Mouse (Mus musculus) gastrocnemius, postnatal 14 days (tissue): ENCODE results near the gene Tmem260. TPM values are rescaled to one million over a fixed set of nuclear protein-coding genes. Genes with fewer than 3 reads are reported as not detected.
"Not testable (repeated sequence)": the region's sequence is repeated elsewhere in the genome, so short reads cannot be mapped to it uniquely, and the experiment has no call there.

Experiments used
- DNase-seq: peaks from one replicate; pipeline ENCODE4 v3.0.0; 2021; ENCODE audit warnings: mixed read lengths
- intact Hi-C: fragments of 180-260 bp; cut with DNase I; formaldehyde crosslinking; loops from one replicate; pipeline ENCODE4 v1.15.1; 2025; ENCODE audit warnings: low total_unique reads
- total RNA-seq, 2 experiments: library from RNA; stranded (reverse); gene quantifications; 2 replicates each; pipeline ENCODE4 v1.2.3; 2021

Gene Tmem260
- total RNA-seq, 2 experiments from 2014 or later = 6.3 to 8.1 TPM

DNA sequence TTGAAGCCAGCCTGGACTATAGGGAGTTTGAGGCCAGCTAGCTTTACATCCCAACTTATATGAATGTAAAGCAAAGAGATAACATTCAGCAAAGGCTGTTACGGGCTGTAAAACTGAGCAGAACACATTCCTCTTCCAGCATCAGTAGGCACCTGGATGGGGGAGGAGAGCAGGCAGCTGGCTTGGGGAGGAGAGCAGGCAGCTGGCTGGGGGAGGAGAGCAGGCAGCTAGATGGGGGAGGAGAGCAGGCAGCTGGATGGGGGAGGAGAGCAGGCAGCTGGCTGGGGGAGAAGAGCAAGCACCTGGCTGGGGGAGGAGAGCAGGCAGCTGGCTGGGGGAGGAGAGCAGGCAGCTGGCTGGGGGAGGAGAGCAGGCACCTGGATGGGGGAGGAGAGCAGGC, 29.4 kb downstream of the Tmem260 start:
- intact Hi-C loops = no loop called here
- no peak for DNase-seq

DNA sequence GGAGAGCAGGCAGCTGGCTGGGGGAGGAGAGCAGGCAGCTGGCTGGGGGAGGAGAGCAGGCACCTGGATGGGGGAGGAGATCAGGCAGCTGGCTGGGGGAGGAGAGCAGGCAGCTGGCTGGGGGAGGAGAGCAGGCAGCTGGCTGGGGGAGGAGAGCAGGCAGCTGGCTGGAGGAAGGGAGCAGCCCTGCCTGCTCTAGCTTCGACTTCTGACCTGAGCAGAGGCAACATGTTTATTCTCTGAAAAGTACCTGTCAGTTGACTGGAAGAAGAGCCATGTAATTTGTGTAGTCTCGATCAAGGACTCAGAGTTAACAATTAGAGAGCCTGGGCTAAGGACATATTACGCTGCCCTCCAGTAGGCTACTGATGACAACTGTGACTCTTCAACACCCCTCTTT, 29.9 kb downstream of the Tmem260 start:
- DNase-seq = not testable (repeated sequence)

GRCm38 (mm10) chr14:48476278-48476677, 30.4 kb downstream of the Tmem260 start:
- intact Hi-C loops = no loop called here

More for the DNA sequence above, 29.9 kb downstream of the Tmem260 start:
- intact Hi-C loops = not testable (repeated sequence)

DNA sequence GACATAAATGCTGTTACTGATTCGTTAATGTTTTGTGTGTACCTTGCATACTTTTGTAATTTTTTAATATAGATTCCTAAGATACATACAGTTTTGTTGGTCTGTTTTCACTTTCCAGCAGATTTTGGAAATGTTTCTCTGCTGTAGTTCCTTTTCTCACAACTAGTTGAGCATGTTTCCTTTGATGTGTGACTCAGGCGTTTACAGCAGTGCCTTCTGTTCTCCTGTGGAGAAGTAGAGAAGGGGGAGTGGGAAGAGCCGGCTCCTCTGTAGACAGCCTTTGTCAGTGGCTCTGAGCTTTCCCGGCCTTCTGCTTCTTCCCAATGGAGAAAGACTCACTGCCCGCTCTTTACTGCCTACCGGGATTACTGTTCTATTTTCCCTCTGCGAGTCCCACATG, 35.7 kb downstream of the Tmem260 start:
- no peak for DNase-seq
- intact Hi-C loops = no loop called here

More at GRCm38 (mm10) chr14:48476278-48476677, 30.4 kb downstream of the Tmem260 start:
- no peak for DNase-seq

DNA sequence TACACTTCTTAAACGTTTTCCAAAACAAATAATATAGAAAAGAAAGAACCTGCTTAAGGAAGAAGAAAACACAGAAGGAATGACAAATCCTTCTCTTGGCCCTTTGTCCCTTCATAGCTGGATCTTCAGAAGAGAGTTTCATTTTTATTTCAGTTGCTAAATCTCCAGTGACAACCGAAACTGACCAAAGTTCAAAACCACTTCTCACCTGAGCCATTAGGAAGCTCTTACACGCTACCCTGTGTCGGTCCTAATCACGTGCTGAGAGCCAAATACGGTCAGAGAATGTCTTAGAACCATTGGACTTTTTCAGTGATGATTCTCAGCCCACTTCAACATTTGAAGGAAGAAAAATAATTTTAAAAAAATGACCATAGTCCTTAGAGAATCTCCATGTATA, 36.8 kb downstream of the Tmem260 start:
- intact Hi-C loops = no loop called here
- no peak for DNase-seq

GRCm38 (mm10) chr14:48493896-48494295, 48.0 kb downstream of the Tmem260 start:
- DNase-seq = peak; percentile 20
- intact Hi-C loops = loop anchor here (5.0 kb wide), 1 partner anchor 122 kb away; no protein-coding TSS in a partner anchor

GRCm38 (mm10) chr14:48502573-48502972, 56.6 kb downstream of the Tmem260 start:
- intact Hi-C loops = no loop called here
- no peak for DNase-seq

GRCm38 (mm10) chr14:48503691-48504565, 58.0 kb downstream of the Tmem260 start:
- intact Hi-C loops = no loop called here

GRCm38 (mm10) chr14:48504566-48504950, 58.6 kb downstream of the Tmem260 start:
- no peak for DNase-seq
- intact Hi-C loops = no loop called here

More at GRCm38 (mm10) chr14:48503691-48504565, 58.0 kb downstream of the Tmem260 start:
- DNase-seq = no peak

GRCm38 (mm10) chr14:48505606-48506005, 59.7 kb downstream of the Tmem260 start:
- intact Hi-C loops = no loop called here
- DNase-seq = no peak

GRCm38 (mm10) chr14:48507376-48507775, 61.5 kb downstream of the Tmem260 start:
- DNase-seq = no peak
- intact Hi-C loops = no loop called here

DNA sequence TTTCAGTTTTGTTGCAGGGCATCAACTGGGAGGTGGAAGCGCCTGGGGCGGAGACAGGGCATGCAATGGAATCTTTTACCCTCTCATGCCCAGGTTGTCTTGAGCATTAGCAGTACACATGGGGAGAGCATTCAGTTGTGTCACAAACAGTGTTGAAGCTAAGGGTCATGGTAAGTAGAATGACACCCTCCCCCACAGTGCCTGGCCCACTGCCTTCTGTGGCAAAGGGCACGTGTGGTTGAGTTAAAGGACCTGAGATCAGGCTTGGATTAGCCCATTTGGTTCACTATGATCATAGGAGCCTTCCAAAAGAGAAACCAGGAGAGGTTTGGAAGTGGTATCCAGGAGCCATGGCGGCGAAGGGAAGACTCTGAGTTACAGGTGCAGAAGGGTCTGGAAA, 63.2 kb downstream of the Tmem260 start:
- intact Hi-C loops = no loop called here

DNA sequence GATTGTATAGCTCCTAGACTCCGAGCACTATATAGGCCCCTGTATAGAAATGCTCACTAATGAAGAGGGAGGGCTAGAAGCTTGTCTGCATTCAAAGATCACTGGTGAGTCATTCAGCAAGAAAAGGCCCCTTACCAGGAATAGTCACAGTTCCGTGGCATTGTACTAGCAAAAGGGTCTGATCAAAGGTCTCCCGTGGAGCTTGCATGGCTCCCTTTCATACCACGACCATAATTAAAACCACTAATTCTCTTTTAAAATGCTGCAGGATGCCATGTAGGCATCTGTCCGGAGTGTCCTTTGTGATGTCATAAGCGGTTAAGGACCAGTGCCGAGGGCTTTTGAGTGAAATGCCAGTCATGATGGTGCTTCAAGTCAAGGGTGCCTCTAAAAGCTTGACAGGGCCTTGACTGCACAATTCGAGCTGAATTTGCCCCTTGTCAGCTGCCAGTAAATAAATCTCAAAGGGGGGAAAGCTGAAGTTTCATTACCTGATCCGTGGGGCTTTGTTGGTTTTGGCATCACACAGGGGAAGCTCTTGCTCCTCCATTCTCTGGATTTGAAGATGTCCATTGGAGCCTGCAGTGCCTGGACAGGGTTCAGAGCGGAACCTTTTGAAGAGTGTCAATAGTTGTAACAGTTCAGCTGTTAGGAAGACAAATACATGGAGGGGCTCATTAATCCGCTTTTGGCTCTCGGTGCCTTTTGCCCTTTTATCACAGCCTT, 67.3 kb downstream of the Tmem260 start:
- DNase-seq = no peak
- intact Hi-C loops = no loop called here

More for the DNA sequence above, 63.2 kb downstream of the Tmem260 start:
- DNase-seq = no peak

GRCm38 (mm10) chr14:48513824-48514493, 68.0 kb downstream of the Tmem260 start:
- DNase-seq = no peak

GRCm38 (mm10) chr14:48514620-48515019, 68.7 kb downstream of the Tmem260 start:
- intact Hi-C loops = no loop called here
- DNase-seq = no peak

More at GRCm38 (mm10) chr14:48513824-48514493, 68.0 kb downstream of the Tmem260 start:
- intact Hi-C loops = no loop called here

DNA sequence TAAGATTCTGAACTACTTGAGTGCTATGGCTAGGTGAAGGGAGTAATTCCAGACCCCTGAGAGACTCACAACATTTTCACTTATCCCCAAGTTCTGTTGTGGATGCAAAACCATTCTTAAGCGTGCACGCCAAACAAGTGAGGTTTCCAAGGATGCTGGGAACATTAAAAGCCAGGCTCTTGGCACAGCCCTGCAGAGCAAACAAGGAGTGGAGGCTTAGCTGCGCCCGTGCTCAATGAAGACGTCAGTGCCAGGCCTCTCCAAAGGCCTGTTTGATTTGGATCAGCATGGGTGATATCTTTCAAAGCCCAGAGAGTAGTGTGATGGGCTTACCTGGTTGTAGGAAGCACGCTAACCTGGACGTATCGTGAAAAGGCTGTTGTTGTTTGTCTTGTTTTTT, 69.6 kb downstream of the Tmem260 start:
- intact Hi-C loops = no loop called here
- no peak for DNase-seq

DNA sequence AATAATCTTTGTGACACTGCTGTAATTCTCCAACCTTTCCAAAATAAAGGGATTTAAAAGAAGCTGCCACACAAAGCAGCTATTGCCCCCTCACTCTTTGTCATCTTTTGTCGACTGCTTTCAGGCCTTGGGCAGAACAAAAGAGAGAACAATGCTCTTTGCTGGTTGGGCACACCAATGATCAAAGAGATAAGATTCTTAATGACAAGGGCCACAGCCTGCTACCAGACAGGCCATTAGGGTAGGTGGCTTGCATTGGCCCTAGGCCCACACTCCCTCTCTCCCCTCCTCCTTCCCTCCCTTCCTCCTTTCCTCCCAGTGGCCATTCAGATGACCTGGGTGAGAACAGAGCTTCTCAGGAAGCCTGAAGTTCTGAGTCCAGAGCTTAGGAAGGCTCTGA, 77.4 kb downstream of the Tmem260 start:
- intact Hi-C loops = loop anchor here (10.0 kb wide), 1 partner anchor 461 kb away; no protein-coding TSS in a partner anchor
- DNase-seq = no peak

- no peak for DNase-seq
- intact Hi-C loops = loop anchor here (10.0 kb wide), 1 partner anchor 461 kb away; no protein-coding TSS in a partner anchor
These were observed 78.2 kb downstream of the Tmem260 start for GRCm38 (mm10) chr14:48524135-48524534.

GRCm38 (mm10) chr14:48525055-48525454, 79.1 kb downstream of the Tmem260 start:
- intact Hi-C loops = loop anchor here (10.0 kb wide), 1 partner anchor 460 kb away; no protein-coding TSS in a partner anchor
- no peak for DNase-seq

DNA sequence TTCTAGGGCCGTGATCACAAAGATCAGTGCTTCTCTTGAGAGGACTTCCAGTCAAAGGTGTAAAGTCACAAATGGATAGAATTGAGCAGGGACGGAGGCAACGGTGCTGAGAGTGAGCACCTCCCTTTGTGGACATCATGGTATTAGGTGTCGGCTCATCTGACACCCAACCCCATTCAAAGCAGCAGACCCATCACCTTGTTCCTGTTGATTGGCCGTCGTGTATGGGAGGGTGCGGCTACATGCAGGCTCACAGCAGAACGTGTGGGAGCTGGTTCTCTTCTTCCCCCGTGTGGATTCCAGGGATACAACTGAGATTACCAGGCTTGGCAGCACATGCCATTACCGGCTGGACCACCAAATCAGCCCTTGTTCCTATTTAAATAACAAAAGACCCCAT, 84.7 kb downstream of the Tmem260 start:
- intact Hi-C loops = no loop called here
- DNase-seq = no peak
